Mouse (Mus musculus) G1E (cell line): ENCODE results near the gene 1700037H04Rik. TPM values are rescaled to one million over a fixed set of nuclear protein-coding genes. Genes with fewer than 3 reads are reported as not detected.
A peak's percentile ranks its signal among the peaks of the same experiment; 100 is the strongest.

Experiments
- ATAC-seq: 2 replicates; pipeline ENCODE4 v1.8.0; 2016; ENCODE audit warnings: mild to moderate bottlenecking; ENCODE audit not compliant: insufficient number of reproducible peaks, poor library complexity, low FRiP score, severe bottlenecking; ENCODE audit errors: extremely low read depth
- DNase-seq: peaks from one replicate; pipeline ENCODE4 v3.0.0; 2012; ENCODE audit warnings: low spot score
- H3K27me3 ChIP-seq: 2 replicates; pipeline ENCODE4 v1.6.1; 2012; ENCODE audit warnings: mild to moderate bottlenecking, low read length, inconsistent platforms; ENCODE audit not compliant: insufficient read depth
- H3K36me3 ChIP-seq: replicated peaks from 2 replicates; pipeline ENCODE3; 2012; ENCODE audit warnings: mild to moderate bottlenecking, inconsistent platforms
- H3K4me1 ChIP-seq: 2 replicates; pipeline ENCODE4 v1.6.1; 2012; ENCODE audit warnings: low read depth, low read length, inconsistent platforms, mixed read lengths; ENCODE audit not compliant: insufficient read depth
- H3K4me3 ChIP-seq: 2 replicates; pipeline ENCODE4 v1.5.1; 2012; ENCODE audit warnings: low read depth, mild to moderate bottlenecking, inconsistent platforms, low read length, moderate library complexity, mixed read lengths
- H3K9me3 ChIP-seq: replicated peaks from 2 replicates; pipeline ENCODE4 v1.6.1; 2012; ENCODE audit warnings: inconsistent platforms
- CTCF ChIP-seq: IDR thresholded peaks from 2 replicates; pipeline ENCODE4 v1.5.1; 2012; ENCODE audit warnings: low read depth, low read length, inconsistent platforms, mixed read lengths
- GATA1 ChIP-seq: IDR thresholded peaks from 2 replicates; pipeline ENCODE4 v1.6.1; 2012; ENCODE audit warnings: borderline replicate concordance, low read length, inconsistent platforms, mixed read lengths
- GATA2 ChIP-seq: IDR thresholded peaks from 2 replicates; pipeline ENCODE4 v1.6.1; 2012; ENCODE audit warnings: low read depth, low read length, inconsistent platforms, borderline replicate concordance
- POLR2AphosphoS5 ChIP-seq: IDR thresholded peaks from 2 replicates; pipeline ENCODE4 v1.6.1; 2012; ENCODE audit warnings: low read depth, low read length, inconsistent platforms; ENCODE audit not compliant: insufficient replicate concordance
- TAL1 ChIP-seq: conservative IDR thresholded peaks from 2 replicates; pipeline ENCODE4 v1.6.1; 2012; ENCODE audit warnings: low read depth, low read length, inconsistent platforms, mixed read lengths
- polyA plus RNA-seq: library from polyadenylated mRNA; stranded (reverse); fragments of >175 nt; gene quantifications from 2 replicates; pipeline ENCODE4 v1.2.3, GENCODE M21; 2012
- total RNA-seq, 2 experiments: library from RNA; stranded (forward) in 1 of 2; stranded (reverse) in 1 of 2; fragments of 200-1000 nt in 1 of 2; fragments of >200 nt in 1 of 2; fragmentation: Nextera tagmentation in 1 of 2; gene quantifications; 2 replicates each; pipeline ENCODE4 v1.2.3; 2014 to 2017

The 1700037H04Rik gene
- total and polyA plus RNA-seq, 3 experiments = 30.2 to 155 (median 98.7) TPM

DNA sequence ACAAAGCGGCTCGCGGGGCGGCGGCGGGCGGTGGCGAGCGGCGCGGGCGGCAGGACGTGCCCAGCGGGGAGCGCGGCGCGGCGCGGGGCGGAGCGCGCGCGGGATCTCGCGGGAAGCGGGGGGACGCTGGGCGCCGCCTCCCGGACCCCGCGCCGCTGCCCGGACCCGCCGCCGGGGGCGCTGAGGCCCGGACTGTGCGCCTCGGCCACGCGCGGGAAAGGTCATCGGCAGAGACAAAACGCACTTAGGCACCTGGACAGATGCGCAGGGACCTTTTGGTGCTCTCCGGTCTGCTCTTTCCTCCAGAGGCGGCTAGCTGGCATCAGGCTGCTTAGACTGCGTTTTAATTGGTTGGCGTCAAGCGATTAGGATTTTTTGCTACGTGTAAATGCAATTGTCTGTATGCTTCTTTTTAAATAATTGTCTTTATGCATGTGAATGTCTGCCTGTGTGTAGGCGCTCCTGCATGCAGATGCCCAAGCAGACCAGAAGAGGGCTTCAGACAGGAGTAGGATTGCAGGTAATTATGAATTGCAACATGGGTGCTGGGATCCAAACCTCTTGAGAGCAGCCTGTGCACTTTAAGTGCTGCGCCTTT lies 20.2 kb upstream of the 1700037H04Rik start, which contains the start of gene Cenpb:
Gene Cenpb, minus strand, starts transcription at position 78 of the 598 bp plus-strand sequence.
- Histone ChIP-seq H3K4me3 (peak within 1 kb of the TSS; percentile 83), H3K27me3 (peaks cover 21% of the 10 kb centered on the region; the same call in 1 of the 2 replicates), H3K36me3 (peaks cover 35% of the 10 kb centered on the region), H3K9me3 (no peaks in the 10 kb centered on the region), H3K4me1 (peaks cover 41% of the 10 kb centered on the region)
- ATAC-seq (peak; percentile 34; the same call in 1 of the 2 replicates), DNase-seq (peak; percentile 76)
- TF ChIP-seq CTCF (no peak), GATA2 (no peak), TAL1 (no peak), POLR2AphosphoS5 (no peak), GATA1 (no peak)

DNA sequence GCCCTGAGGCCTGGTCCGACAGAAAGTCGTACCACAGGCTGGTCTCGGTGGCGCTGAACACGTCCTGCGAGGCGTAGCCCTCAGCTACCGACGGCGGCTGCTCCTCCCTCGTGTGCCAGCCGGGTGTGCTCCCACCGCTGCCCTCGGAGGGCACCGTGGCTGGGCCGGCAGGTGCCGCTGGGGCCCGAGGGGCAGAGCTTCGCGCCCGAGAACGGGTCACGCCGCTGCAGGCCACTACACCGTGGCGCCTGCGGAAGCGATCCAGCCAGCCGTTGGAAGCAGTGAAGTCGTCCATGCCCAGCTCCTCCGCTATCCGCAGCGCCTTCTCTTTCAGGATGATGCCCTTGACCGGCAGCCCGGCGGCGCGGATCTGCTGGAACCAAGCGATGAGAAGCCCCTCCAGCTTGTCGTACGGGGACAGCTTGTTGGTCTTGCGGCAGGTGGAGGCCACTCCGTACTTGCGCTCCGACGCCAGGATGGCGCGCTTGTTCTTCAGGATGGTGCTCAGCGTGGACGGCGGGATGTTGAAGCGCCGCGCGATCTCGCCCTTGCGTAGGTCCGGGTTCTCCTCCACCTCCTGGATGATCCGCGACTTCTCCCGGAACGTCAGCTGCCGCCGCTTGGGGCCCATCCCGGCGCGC lies 19.5 kb upstream of the 1700037H04Rik start:
- peaks cover 35% of the 10 kb centered on the region for H3K36me3 ChIP-seq
- peaks cover 21% of the 10 kb centered on the region; the same call in 1 of the 2 replicates for H3K27me3 ChIP-seq
- DNase-seq = peak; percentile 63
- peaks cover 47% of the 10 kb centered on the region for H3K4me1 ChIP-seq
- no peaks in the 10 kb centered on the region for H3K9me3 ChIP-seq
- TF ChIP-seq GATA2 (no peak), CTCF (no peak), TAL1 (no peak), POLR2AphosphoS5 (no peak), GATA1 (no peak)
- H3K4me3 ChIP-seq = peak overlapping the region; percentile 83
- ATAC-seq = no peak

DNA sequence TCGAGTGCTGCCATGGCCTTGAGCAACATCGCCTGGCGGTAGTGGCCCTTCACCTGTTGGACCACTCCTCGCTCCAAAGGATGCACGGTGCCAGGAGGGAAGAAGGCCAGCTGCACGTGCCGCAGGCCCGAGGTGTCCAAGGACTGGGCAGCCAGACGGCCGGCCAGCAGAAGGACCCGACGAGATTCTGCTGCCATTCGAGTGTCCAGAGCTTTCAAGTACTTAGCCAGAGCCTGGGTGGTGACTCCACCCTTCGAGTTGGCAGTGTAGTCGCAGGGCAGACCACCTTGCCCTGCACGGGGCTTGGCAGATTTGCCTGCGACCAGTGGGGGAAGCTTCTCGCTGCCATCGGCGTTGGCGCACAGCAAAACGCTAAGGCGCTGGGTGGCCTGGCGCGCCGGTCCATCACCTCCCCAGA lies 19.0 kb upstream of the 1700037H04Rik start:
- TF ChIP-seq GATA1 (no peak), CTCF (no peak)
- Histone ChIP-seq H3K4me3 (peak overlapping the region; percentile 83), H3K27me3 (peaks cover 21% of the 10 kb centered on the region; the same call in 1 of the 2 replicates), H3K36me3 (peaks cover 35% of the 10 kb centered on the region), H3K4me1 (peaks cover 48% of the 10 kb centered on the region), H3K9me3 (no peaks in the 10 kb centered on the region)
- DNase-seq (no peak), ATAC-seq (no peak)

DNA sequence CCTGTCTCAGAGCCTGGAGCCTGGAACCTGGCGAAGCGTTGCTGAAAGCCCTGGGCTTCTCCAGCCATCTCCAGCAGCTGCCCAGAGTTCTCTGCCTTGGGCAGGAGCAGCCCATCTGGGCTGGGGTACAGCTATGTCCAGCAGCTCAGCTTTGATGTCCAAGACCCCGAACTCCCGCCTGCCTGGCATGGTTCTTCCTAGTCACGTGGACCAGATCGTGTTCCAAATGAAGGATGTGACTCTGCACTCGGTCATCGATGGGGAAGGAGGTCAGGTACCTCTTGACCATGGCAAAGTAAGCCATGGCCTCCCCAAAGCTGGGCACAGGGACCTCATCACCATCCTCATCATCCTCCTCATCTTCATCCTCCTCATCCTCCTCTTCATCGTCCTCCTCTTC lies 18.1 kb upstream of the 1700037H04Rik start:
- no peak for TF ChIP-seq GATA1
- no peak for TF ChIP-seq GATA2
- TF ChIP-seq TAL1 = no peak
- no peak for TF ChIP-seq CTCF
- TF ChIP-seq POLR2AphosphoS5 = no peak
- H3K9me3 ChIP-seq = no peaks in the 10 kb centered on the region
- H3K4me3 ChIP-seq = peak overlapping the region; percentile 17; the same call in 1 of the 2 replicates
- no peak for ATAC-seq
- peaks cover 35% of the 10 kb centered on the region for H3K36me3 ChIP-seq
- no peak for DNase-seq
- H3K4me1 ChIP-seq = peaks cover 48% of the 10 kb centered on the region
- H3K27me3 ChIP-seq = peaks cover 21% of the 10 kb centered on the region

DNA sequence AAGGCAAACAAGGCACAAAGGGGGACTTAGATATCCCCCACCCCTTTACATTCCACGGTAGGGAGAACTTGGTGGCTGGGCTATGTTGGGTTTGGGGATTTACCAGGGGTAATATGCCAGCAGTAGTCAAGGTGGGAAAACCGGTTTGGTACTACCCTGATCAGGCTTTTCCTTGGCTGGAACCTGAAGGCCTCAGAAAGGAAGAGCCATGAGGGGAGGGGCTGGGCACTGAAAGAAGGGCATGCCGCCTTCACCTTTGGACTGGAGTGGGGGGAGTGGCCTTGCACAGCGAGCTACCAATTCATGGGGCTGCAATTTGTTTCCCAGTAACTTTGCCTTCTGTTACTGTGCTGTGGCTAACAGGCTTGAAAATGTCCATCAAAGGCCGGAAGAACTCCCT lies 16.6 kb upstream of the 1700037H04Rik start:
- peaks cover 37% of the 10 kb centered on the region for H3K36me3 ChIP-seq
- ATAC-seq (no peak), DNase-seq (no peak)
- H3K4me3 ChIP-seq = no peak overlapping the region
- no peak for TF ChIP-seq POLR2AphosphoS5
- H3K4me1 ChIP-seq = peaks cover 54% of the 10 kb centered on the region
- no peaks in the 10 kb centered on the region for H3K9me3 ChIP-seq
- H3K27me3 ChIP-seq = peaks cover 34% of the 10 kb centered on the region

DNA sequence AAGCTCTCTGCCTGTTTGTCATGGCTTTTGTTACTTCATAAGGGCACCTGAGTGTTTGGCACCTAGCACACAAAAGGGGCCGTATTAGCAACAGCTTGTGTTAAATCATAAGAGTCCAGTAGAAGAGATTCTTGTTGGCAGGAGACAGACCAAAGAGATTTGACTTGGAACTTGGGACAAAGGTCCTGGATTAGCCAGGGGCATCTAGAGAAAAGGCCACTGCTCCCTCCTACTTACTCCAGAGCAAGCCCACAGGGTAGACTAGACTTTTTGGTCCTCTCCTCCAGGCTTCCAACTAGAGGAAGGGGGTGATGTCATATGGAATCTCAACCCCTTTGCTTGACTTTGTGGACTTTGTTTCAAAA lies 16.0 kb upstream of the 1700037H04Rik start:
- Histone ChIP-seq H3K9me3 (no peaks in the 10 kb centered on the region), H3K4me3 (no peak overlapping the region), H3K36me3 (peaks cover 37% of the 10 kb centered on the region), H3K4me1 (peaks cover 54% of the 10 kb centered on the region), H3K27me3 (peaks cover 40% of the 10 kb centered on the region)
- TF ChIP-seq TAL1 = no peak
- TF ChIP-seq GATA1 = no peak
- no peak for TF ChIP-seq CTCF
- no peak for TF ChIP-seq GATA2
- no peak for TF ChIP-seq POLR2AphosphoS5
- ATAC-seq = no peak
- DNase-seq = no peak
